Mouse (Mus musculus) bone marrow macrophage, adult 2 months (primary cell): ENCODE data around the gene Egfl8.

Experiments used
- CTCF ChIP-seq: IDR thresholded peaks from 2 replicates; pipeline ENCODE4 v1.5.1; 2012; ENCODE audit warnings: low read depth, mild to moderate bottlenecking, low read length, moderate library complexity
- POLR2A ChIP-seq: IDR thresholded peaks from 2 replicates; pipeline ENCODE4 v1.6.1; 2012; ENCODE audit warnings: mild to moderate bottlenecking, low read depth, low read length, borderline replicate concordance

DNA sequence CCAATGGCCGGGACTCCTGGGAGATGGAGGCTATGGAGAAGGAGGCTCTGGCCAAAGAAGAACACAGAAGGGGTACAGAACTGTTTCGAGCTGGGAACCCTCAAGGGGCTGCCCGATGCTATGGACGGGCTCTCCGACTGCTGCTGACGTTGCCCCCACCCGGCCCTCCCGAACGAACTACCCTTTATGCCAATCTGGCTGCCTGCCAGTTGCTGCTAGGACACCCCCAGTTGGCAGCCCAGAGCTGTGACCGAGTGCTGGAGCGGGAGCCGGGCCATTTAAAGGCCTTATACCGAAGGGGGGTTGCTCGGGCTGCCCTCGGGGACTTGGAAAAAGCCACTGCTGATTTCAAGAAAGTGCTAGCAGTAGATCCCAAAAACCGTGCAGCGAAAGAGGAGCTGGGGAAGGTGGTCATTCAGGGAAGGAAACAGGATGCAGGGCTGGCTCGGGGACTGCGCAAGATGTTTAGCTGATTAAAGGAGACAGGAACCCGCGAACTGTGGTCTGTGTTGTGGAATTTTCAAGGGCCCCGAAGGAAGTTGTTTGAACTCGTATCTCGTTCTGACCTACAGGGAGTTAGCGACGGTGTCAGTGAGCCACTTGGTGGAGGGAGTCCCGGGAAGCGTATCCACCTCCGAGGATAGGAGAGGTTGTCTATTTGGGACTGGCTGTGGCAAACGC is 30.2 kb upstream of the Egfl8 start:
- no peak for TF ChIP-seq POLR2A
- no peak for TF ChIP-seq CTCF
